Mouse (Mus musculus) C2C12 (cell line): ENCODE results near the gene Hoxb3. TPM values are rescaled to one million over a fixed set of nuclear protein-coding genes. Genes with fewer than 3 reads are reported as not detected.

ENCODE experiments used
- H3K27me3 ChIP-seq: one replicate; pipeline ENCODE4 v1.6.1; 2011; ENCODE audit not compliant: control insufficient read depth, insufficient read depth, insufficient read length
- H3K36me3 ChIP-seq: one replicate; pipeline ENCODE4 v1.6.1; 2011; ENCODE audit not compliant: control insufficient read depth, insufficient read depth
- H3K4me3 ChIP-seq: one replicate; pipeline ENCODE4 v1.5.1; 2011; ENCODE audit warnings: mild to moderate bottlenecking, control low read depth; ENCODE audit not compliant: poor library complexity, insufficient read depth, severe bottlenecking
- H3K79me2 ChIP-seq: one replicate; pipeline ENCODE4 v1.6.1; 2011; ENCODE audit not compliant: control insufficient read depth, insufficient read depth
- H3K79me3 ChIP-seq: one replicate; pipeline ENCODE4 v1.6.1; 2011; ENCODE audit warnings: low read depth, control low read depth
- H3ac ChIP-seq: one replicate; pipeline ENCODE3; 2011; ENCODE audit warnings: low read depth; ENCODE audit not compliant: control insufficient read depth, insufficient read length
- CEBPB ChIP-seq: IDR thresholded peaks from one replicate; pipeline ENCODE4 v1.6.1; 2011; ENCODE audit warnings: low read depth, mild to moderate bottlenecking, control low read depth, moderate library complexity
- CTCF ChIP-seq: IDR thresholded peaks from one replicate; pipeline ENCODE4 v1.5.1; 2011; ENCODE audit not compliant: control insufficient read depth, insufficient read depth, insufficient read length
- FOSL1 ChIP-seq: IDR thresholded peaks from one replicate; pipeline ENCODE4 v1.8.0; 2011; ENCODE audit warnings: mild to moderate bottlenecking, low read length; ENCODE audit not compliant: poor library complexity, insufficient read depth, severe bottlenecking
- MAX ChIP-seq: IDR thresholded peaks from one replicate; pipeline ENCODE4 v1.6.1; 2011; ENCODE audit warnings: mild to moderate bottlenecking, control low read depth
- MYOD1 ChIP-seq: IDR thresholded peaks from one replicate; pipeline ENCODE4 v1.6.1; 2011; ENCODE audit warnings: low read depth; ENCODE audit not compliant: control insufficient read depth, insufficient read length
- MYOG ChIP-seq: IDR thresholded peaks from one replicate; pipeline ENCODE4 v1.6.1; 2011; ENCODE audit not compliant: control insufficient read depth, insufficient read length; ENCODE audit errors: extremely low read depth
- USF1 ChIP-seq: IDR thresholded peaks from one replicate; pipeline ENCODE4 v1.6.1; 2011; ENCODE audit warnings: low read depth, mild to moderate bottlenecking, control low read depth, moderate library complexity
- polyA plus RNA-seq: library from polyadenylated mRNA; unstranded; fragments of >200 nt; fragmentation: generic; extraction: Trizol; gene quantifications from one replicate; pipeline ENCODE4 v1.2.1, GENCODE M21; 2012; ENCODE audit warnings: missing spikeins

The Hoxb3 gene
- polyA plus RNA-seq, 1 experiment: not detected

GRCm38 (mm10) chr11:96300354-96301063, 22.6 kb upstream of the Hoxb3 start:
- H3K79me2 ChIP-seq: no peaks in the 10 kb centered on the region
- H3K27me3 ChIP-seq: peaks cover 91% of the 10 kb centered on the region
- no peaks in the 10 kb centered on the region for H3K36me3 ChIP-seq
- H3ac ChIP-seq: no peak overlapping the region
- TF ChIP-seq MYOG (no peak), USF1 (no peak), MYOD1 (no peak), CEBPB (no peak), FOSL1 (no peak), CTCF (no peak), MAX (no peak)
- no peaks in the 10 kb centered on the region for H3K79me3 ChIP-seq
- H3K4me3 ChIP-seq: no peak overlapping the region

DNA sequence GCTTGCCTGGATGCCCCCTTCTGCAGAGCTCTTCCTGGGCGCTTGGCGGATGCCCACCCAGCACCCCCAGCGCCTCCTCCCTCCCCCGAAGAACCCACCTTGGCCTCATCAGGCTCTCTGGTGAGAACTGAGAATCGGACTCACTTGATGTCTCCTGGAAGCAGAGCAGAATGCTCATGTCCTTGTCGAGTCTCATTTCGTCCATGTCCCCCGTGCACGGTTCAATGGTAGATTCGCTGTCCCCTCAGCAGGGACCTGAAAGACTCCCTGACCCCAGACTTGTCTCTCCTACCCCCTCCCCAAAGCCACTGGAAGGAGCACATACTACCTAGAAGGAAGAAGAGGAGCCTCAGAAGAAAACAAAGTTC, 22.1 kb upstream of the Hoxb3 start:
- no peak overlapping the region for H3K4me3 ChIP-seq
- H3K79me2 ChIP-seq: no peaks in the 10 kb centered on the region

GRCm38 (mm10) chr11:96301837-96302236, 21.3 kb upstream of the Hoxb3 start:
- TF ChIP-seq CEBPB (no peak), MAX (no peak), FOSL1 (no peak), MYOD1 (no peak)
- Histone ChIP-seq H3K79me2 (no peaks in the 10 kb centered on the region), H3K27me3 (peaks cover 90% of the 10 kb centered on the region), H3K4me3 (no peak overlapping the region), H3ac (no peak overlapping the region), H3K36me3 (no peaks in the 10 kb centered on the region), H3K79me3 (no peaks in the 10 kb centered on the region)

More for the DNA sequence above, 22.1 kb upstream of the Hoxb3 start:
- peaks cover 91% of the 10 kb centered on the region for H3K27me3 ChIP-seq
- TF ChIP-seq CEBPB (no peak), MYOD1 (no peak), CTCF (no peak), FOSL1 (no peak), MAX (no peak), USF1 (no peak), MYOG (no peak)
- no peaks in the 10 kb centered on the region for H3K79me3 ChIP-seq
- no peak overlapping the region for H3ac ChIP-seq
- H3K36me3 ChIP-seq: no peaks in the 10 kb centered on the region

GRCm38 (mm10) chr11:96302381-96303150, 20.6 kb upstream of the Hoxb3 start:
- Histone ChIP-seq H3ac (no peak overlapping the region), H3K36me3 (no peaks in the 10 kb centered on the region), H3K27me3 (peaks cover 89% of the 10 kb centered on the region), H3K79me2 (no peaks in the 10 kb centered on the region), H3K4me3 (no peak overlapping the region), H3K79me3 (no peaks in the 10 kb centered on the region)
- TF ChIP-seq CTCF (no peak), MYOD1 (no peak), CEBPB (no peak), FOSL1 (no peak), MAX (no peak), MYOG (no peak), USF1 (no peak)

GRCm38 (mm10) chr11:96303151-96304099, 19.7 kb upstream of the Hoxb3 start, which contains the start of gene Hoxb5:
TSS of gene Hoxb5 (plus strand) at chr11:96303336.
- Histone ChIP-seq H3K79me2 (no peaks in the 10 kb centered on the region), H3ac (no peak within 1 kb of the TSS), H3K4me3 (no peak within 1 kb of the TSS), H3K27me3 (peaks cover 85% of the 10 kb centered on the region), H3K36me3 (no peaks in the 10 kb centered on the region), H3K79me3 (no peaks in the 10 kb centered on the region)
- TF ChIP-seq MYOD1 (no peak), FOSL1 (no peak), MAX (no peak), CTCF (peak; percentile 94), MYOG (no peak), CEBPB (no peak), USF1 (no peak)
